Mouse (Mus musculus): ENCODE measurements around the gene Gm49510. TPM values are rescaled to one million over a fixed set of nuclear protein-coding genes. Genes with fewer than 3 reads are reported as not detected.

Gene Gm49510
- polyA plus RNA-seq, 1 experiment from 2014 or later = not detected

DNA sequence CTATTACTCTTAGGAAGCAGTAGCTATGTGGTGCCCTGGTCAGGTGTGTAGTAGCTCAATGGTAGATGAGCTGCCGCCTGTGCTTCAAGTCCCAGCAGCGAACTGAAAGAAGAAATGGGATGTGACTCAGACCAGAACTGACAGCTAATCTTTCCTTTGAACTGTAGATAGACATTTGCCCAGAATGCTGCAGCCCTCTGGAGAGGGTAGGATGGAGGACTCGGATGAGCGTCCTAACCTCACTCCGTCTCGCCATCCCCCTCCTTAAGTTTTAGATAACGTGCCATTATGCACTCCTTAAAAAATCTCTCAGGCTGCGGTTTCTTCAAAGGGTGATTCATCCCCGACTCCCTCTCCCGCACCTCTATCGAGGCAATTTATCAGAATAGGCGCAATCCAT, 20.4 kb downstream of the Gm49510 start:
- Histone ChIP-seq H3K9me3 (ENCODE audit: control insufficient read depth, low read length) (no peaks in the 10 kb centered on the region), H3K9ac (ENCODE audit: low read length) (no peak overlapping the region), H3K4me1 (ENCODE audit: control insufficient read depth in 2 of 2, insufficient read depth in 2 of 2, low read length in 2 of 2) (peaks cover 7 to 15% of the 10 kb centered on the region in 2 experiments), H3K36me3 (ENCODE audit: control insufficient read depth, insufficient read depth, low read length) (peaks cover 18% of the 10 kb centered on the region), H3K27ac (replicated peaks in 1 of 2; ENCODE audit: control insufficient read depth in 1 of 2, insufficient read depth in 1 of 2, low read depth in 2 of 2, low read length in 2 of 2) (no peak overlapping the region), H3K27me3 (ENCODE audit: control insufficient read depth, insufficient read depth, low read length) (no peaks in the 10 kb centered on the region), H3K4me3 (ENCODE audit: control insufficient read depth in 1 of 2, insufficient read depth in 1 of 2, low read depth in 1 of 2, low read length in 2 of 2) (no peak overlapping the region), H3K4me2 (ENCODE audit: low read length) (no peak overlapping the region)
- ATAC-seq (ENCODE audit: insufficient number of reproducible peaks, insufficient read depth, low FRiP score, low read depth) = no peak
- WGBS = 62% methylated on average over 12 of the region's 12 CpGs

GRCm38 (mm10) chr15:78922700-78923099, 23.2 kb downstream of the Gm49510 start:
- Histone ChIP-seq H3K4me1 (ENCODE audit: control insufficient read depth in 2 of 2, insufficient read depth in 2 of 2, low read length in 2 of 2) (peaks cover 27 to 29% of the 10 kb centered on the region in 2 experiments), H3K27ac (replicated peaks in 1 of 2; ENCODE audit: control insufficient read depth in 1 of 2, insufficient read depth in 1 of 2, low read depth in 2 of 2, low read length in 2 of 2) (no peak overlapping the region), H3K9me3 (ENCODE audit: control insufficient read depth, low read length) (no peaks in the 10 kb centered on the region), H3K36me3 (ENCODE audit: control insufficient read depth, insufficient read depth, low read length) (peaks cover 14% of the 10 kb centered on the region), H3K27me3 (ENCODE audit: control insufficient read depth, insufficient read depth, low read length) (no peaks in the 10 kb centered on the region), H3K4me2 (ENCODE audit: low read length) (no peak overlapping the region), H3K4me3 (ENCODE audit: control insufficient read depth in 1 of 2, insufficient read depth in 1 of 2, low read depth in 1 of 2, low read length in 2 of 2) (no peak overlapping the region), H3K9ac (ENCODE audit: low read length) (no peak overlapping the region)
- ATAC-seq (ENCODE audit: insufficient number of reproducible peaks, insufficient read depth, low FRiP score, low read depth) = no peak
- 84% methylated on average over 7 of the region's 7 CpGs for WGBS

DNA sequence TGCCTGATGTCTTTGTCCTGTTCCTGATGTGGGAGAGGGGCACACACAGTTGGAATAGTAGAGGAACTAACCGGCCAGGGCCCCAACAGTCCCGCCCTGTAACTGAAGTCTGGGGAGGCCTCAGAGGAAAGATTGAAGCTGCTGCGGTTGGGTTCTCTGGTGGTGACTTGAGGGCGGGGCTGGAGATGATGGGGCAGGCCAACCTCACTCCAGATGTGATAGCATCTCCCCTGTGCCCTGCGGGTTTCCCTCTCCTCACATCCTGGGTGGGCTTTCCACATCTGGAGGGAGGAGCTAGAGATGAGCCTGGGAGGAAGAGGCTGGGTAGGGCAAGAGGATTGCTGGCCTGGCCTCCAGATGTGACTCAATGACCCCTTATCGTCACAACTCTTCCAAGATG, 24.1 kb downstream of the Gm49510 start:
- 66% methylated on average over 6 of the region's 6 CpGs for WGBS
- no peak overlapping the region for H3K4me2 ChIP-seq (ENCODE audit: low read length)
- H3K9ac ChIP-seq (ENCODE audit: low read length) = no peak overlapping the region
- no peaks in the 10 kb centered on the region for H3K9me3 ChIP-seq (ENCODE audit: control insufficient read depth, low read length)
- H3K27ac ChIP-seq (replicated peaks in 1 of 2; ENCODE audit: control insufficient read depth in 1 of 2, insufficient read depth in 1 of 2, low read depth in 2 of 2, low read length in 2 of 2) = no peak overlapping the region
- no peaks in the 10 kb centered on the region for H3K27me3 ChIP-seq (ENCODE audit: control insufficient read depth, insufficient read depth, low read length)
- peaks cover 31 to 36% of the 10 kb centered on the region in 2 experiments for H3K4me1 ChIP-seq (ENCODE audit: control insufficient read depth in 2 of 2, insufficient read depth in 2 of 2, low read length in 2 of 2)
- no peak overlapping the region for H3K4me3 ChIP-seq (ENCODE audit: control insufficient read depth in 1 of 2, insufficient read depth in 1 of 2, low read depth in 1 of 2, low read length in 2 of 2)
- no peak for ATAC-seq (ENCODE audit: insufficient number of reproducible peaks, insufficient read depth, low FRiP score, low read depth)
- H3K36me3 ChIP-seq (ENCODE audit: control insufficient read depth, insufficient read depth, low read length) = peaks cover 9% of the 10 kb centered on the region

DNA sequence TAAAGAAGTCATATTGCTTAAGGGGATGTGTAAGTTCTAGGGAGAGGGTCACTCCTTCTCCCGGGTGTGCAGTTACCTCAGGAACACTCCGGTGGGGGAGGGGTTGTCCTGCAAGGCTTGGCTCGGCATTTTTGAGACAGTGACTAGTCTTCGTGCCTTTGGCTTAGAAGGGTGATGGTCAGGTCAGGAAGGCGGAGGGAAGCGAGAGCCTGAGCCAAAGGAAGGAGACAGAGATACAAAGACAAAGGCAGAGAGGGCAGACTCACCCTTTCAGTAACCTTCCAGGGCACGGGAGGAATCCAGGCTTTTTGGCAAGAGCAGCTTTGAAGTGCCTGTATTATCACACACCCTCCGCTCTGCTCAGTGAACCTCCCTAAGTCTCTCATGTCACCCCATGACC, 25.7 kb downstream of the Gm49510 start:
- Histone ChIP-seq H3K4me1 (ENCODE audit: control insufficient read depth in 2 of 2, insufficient read depth in 2 of 2, low read length in 2 of 2) (peaks cover 32 to 39% of the 10 kb centered on the region in 2 experiments), H3K4me3 (ENCODE audit: control insufficient read depth in 1 of 2, insufficient read depth in 1 of 2, low read depth in 1 of 2, low read length in 2 of 2) (no peak overlapping the region), H3K27ac (replicated peaks in 1 of 2; ENCODE audit: control insufficient read depth in 1 of 2, insufficient read depth in 1 of 2, low read depth in 2 of 2, low read length in 2 of 2) (peak overlapping the region; percentile 93 to 98), H3K4me2 (ENCODE audit: low read length) (no peak overlapping the region), H3K27me3 (ENCODE audit: control insufficient read depth, insufficient read depth, low read length) (no peaks in the 10 kb centered on the region), H3K9ac (ENCODE audit: low read length) (peak overlapping the region; percentile 67), H3K36me3 (ENCODE audit: control insufficient read depth, insufficient read depth, low read length) (peaks cover 15% of the 10 kb centered on the region), H3K9me3 (ENCODE audit: control insufficient read depth, low read length) (no peaks in the 10 kb centered on the region)
- ATAC-seq (ENCODE audit: insufficient number of reproducible peaks, insufficient read depth, low FRiP score, low read depth) = no peak
- 32% methylated on average over 8 of the region's 8 CpGs for WGBS

DNA sequence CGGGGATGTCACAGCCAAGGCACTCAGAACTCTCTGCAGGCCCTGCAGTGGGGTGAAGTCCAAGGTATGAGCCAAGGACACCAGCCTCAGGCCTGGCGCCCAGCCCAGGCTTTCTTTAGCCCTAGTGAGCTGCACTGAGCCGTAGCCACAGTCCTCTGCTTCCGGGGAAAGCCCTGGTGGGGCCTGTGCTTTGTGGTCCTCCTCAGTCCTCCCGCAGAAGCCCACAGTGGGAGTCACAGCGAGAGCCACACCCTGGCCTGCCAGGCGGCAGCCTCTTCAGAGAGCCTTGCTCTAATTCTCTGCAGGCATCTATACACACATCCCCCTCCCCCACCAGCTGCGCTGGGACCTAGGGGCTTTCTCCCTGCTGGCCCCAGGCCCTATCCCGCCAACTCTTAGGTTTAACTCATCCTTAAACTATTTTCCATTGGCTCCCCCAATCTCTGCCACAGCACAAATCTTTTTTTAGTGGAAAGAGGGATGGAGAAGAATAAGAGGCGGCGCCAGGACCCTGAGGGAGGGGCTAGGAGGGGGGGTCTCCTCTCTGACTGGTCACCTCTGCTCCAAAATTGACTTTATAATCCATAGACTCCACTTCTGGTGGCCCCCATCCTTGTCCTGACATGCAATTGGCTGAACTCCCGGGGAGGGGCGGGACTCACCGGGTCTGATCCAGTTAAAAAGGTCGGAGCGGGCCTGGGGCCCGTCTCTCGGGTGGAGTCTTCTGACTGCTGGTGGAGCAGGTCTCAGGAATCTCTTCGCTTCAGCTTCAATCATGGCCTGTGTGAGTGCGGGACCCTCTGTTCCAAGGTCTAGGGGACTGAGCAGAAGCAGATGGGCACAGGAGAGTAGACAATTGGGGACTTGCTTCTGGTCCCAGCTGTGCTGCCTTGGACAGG, 26.8 kb downstream of the Gm49510 start, which contains the start of gene Lgals1:
Gene Lgals1, plus strand, starts transcription at position 705 of the 899 bp plus-strand sequence.
- peak; percentile 74 for ATAC-seq (ENCODE audit: insufficient number of reproducible peaks, insufficient read depth, low FRiP score, low read depth)
- Histone ChIP-seq H3K4me2 (ENCODE audit: low read length) (peak within 1 kb of the TSS; percentile 89), H3K9ac (ENCODE audit: low read length) (peak within 1 kb of the TSS; percentile 80), H3K9me3 (ENCODE audit: control insufficient read depth, low read length) (no peaks in the 10 kb centered on the region), H3K4me1 (ENCODE audit: control insufficient read depth in 2 of 2, insufficient read depth in 2 of 2, low read length in 2 of 2) (peaks cover 32 to 39% of the 10 kb centered on the region in 2 experiments), H3K36me3 (ENCODE audit: control insufficient read depth, insufficient read depth, low read length) (peaks cover 22% of the 10 kb centered on the region), H3K27ac (replicated peaks in 1 of 2; ENCODE audit: control insufficient read depth in 1 of 2, insufficient read depth in 1 of 2, low read depth in 2 of 2, low read length in 2 of 2) (peak within 1 kb of the TSS; percentile 93 to 98), H3K27me3 (ENCODE audit: control insufficient read depth, insufficient read depth, low read length) (no peaks in the 10 kb centered on the region), H3K4me3 (ENCODE audit: control insufficient read depth in 1 of 2, insufficient read depth in 1 of 2, low read depth in 1 of 2, low read length in 2 of 2) (peak within 1 kb of the TSS; percentile 53 to 72)
- 3% methylated on average over 20 of the region's 20 CpGs for WGBS

GRCm38 (mm10) chr15:78927021-78927787, 27.7 kb downstream of the Gm49510 start:
- no peaks in the 10 kb centered on the region for H3K27me3 ChIP-seq (ENCODE audit: control insufficient read depth, insufficient read depth, low read length)
- peak overlapping the region; percentile 80 for H3K9ac ChIP-seq (ENCODE audit: low read length)
- H3K4me3 ChIP-seq (ENCODE audit: control insufficient read depth in 1 of 2, insufficient read depth in 1 of 2, low read depth in 1 of 2, low read length in 2 of 2) = peak overlapping the region; percentile 53 to 72
- peak overlapping the region; percentile 93 to 98 for H3K27ac ChIP-seq (replicated peaks in 1 of 2; ENCODE audit: control insufficient read depth in 1 of 2, insufficient read depth in 1 of 2, low read depth in 2 of 2, low read length in 2 of 2)
- peaks cover 32 to 41% of the 10 kb centered on the region in 2 experiments for H3K4me1 ChIP-seq (ENCODE audit: control insufficient read depth in 2 of 2, insufficient read depth in 2 of 2, low read length in 2 of 2)
- H3K4me2 ChIP-seq (ENCODE audit: low read length) = peak overlapping the region; percentile 89
- H3K36me3 ChIP-seq (ENCODE audit: control insufficient read depth, insufficient read depth, low read length) = peaks cover 22% of the 10 kb centered on the region
- ATAC-seq (ENCODE audit: insufficient number of reproducible peaks, insufficient read depth, low FRiP score, low read depth) = no peak
- H3K9me3 ChIP-seq (ENCODE audit: control insufficient read depth, low read length) = no peaks in the 10 kb centered on the region
- 18% methylated on average over 15 of the region's 15 CpGs for WGBS

DNA sequence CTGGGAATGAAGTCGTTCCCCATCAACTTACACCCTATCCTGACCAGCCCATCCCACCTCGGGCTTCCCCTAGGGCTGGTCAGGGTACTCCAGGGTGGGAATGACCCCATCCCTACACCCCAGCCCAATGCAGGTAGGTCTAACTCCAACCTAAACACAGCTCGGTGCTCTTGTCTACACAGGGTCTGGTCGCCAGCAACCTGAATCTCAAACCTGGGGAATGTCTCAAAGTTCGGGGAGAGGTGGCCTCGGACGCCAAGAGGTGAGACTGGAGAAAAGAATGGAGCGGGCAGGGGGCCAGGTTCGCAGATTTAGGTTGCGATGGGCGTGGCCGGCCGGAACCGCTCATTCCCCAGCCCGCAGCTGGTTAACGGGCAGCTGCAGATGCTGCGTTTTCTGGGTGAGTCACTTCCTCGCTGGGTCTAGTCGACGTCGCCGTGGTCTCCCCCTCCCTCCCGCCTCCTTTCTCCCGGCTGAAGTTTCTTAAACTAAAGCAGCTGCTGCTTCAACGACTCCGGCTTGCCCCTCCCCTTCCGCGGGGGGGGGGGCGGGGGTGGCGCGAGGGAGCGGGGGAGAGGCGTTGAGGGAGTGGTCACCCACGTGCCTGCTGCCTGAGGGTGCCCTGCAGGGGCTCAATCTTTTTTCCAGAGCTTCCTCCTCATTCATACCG, 28.5 kb downstream of the Gm49510 start:
- H3K4me2 ChIP-seq (ENCODE audit: low read length) = peak overlapping the region; percentile 89
- no peaks in the 10 kb centered on the region for H3K27me3 ChIP-seq (ENCODE audit: control insufficient read depth, insufficient read depth, low read length)
- H3K36me3 ChIP-seq (ENCODE audit: control insufficient read depth, insufficient read depth, low read length) = peaks cover 22% of the 10 kb centered on the region
- under 1% methylated on average over 28 of the region's 35 CpGs for WGBS
- H3K4me1 ChIP-seq (ENCODE audit: control insufficient read depth in 2 of 2, insufficient read depth in 2 of 2, low read length in 2 of 2) = peaks cover 32 to 41% of the 10 kb centered on the region in 2 experiments
- peak; percentile 23; the same call in 1 of the 2 replicates for ATAC-seq (ENCODE audit: insufficient number of reproducible peaks, insufficient read depth, low FRiP score, low read depth)
- peak overlapping the region; percentile 80 for H3K9ac ChIP-seq (ENCODE audit: low read length)
- H3K4me3 ChIP-seq (ENCODE audit: control insufficient read depth in 1 of 2, insufficient read depth in 1 of 2, low read depth in 1 of 2, low read length in 2 of 2) = peak overlapping the region; percentile 53 to 72
- H3K9me3 ChIP-seq (ENCODE audit: control insufficient read depth, low read length) = no peaks in the 10 kb centered on the region
- peak overlapping the region; percentile 93 to 98 for H3K27ac ChIP-seq (replicated peaks in 1 of 2; ENCODE audit: control insufficient read depth in 1 of 2, insufficient read depth in 1 of 2, low read depth in 2 of 2, low read length in 2 of 2)
